Mouse (Mus musculus) ovary, postnatal 36 days (tissue): ENCODE data around the gene Tvp23b.
A peak's percentile ranks its signal among the peaks of the same experiment; 100 is the strongest.

ENCODE experiments used
- DNase-seq: peaks from one replicate; pipeline ENCODE4 v3.0.0; 2022; ENCODE audit warnings: low spot score, mixed read lengths

Tvp23b gene

GRCm38 (mm10) chr11:62891763-62892162 is 12.5 kb downstream of the Tvp23b start:
- DNase-seq: no peak

GRCm38 (mm10) chr11:62901699-62902323 is 22.6 kb downstream of the Tvp23b start:
- DNase-seq: no peak

GRCm38 (mm10) chr11:62903871-62904495 is 24.7 kb downstream of the Tvp23b start:
- DNase-seq: no peak

- no peak for DNase-seq
Observed at GRCm38 (mm10) chr11:62909720-62910306, 30.6 kb downstream of the Tvp23b start.

- no peak for DNase-seq
Observed at GRCm38 (mm10) chr11:62911362-62911761, 32.1 kb downstream of the Tvp23b start.

- DNase-seq: no peak
Observed at GRCm38 (mm10) chr11:62913141-62913540, 33.9 kb downstream of the Tvp23b start.

GRCm38 (mm10) chr11:62914532-62914931 is 35.3 kb downstream of the Tvp23b start:
- no peak for DNase-seq

GRCm38 (mm10) chr11:62915486-62915885 is 36.2 kb downstream of the Tvp23b start:
- no peak for DNase-seq

- no peak for DNase-seq
Observed at GRCm38 (mm10) chr11:62916765-62917164, 37.5 kb downstream of the Tvp23b start.

GRCm38 (mm10) chr11:62919946-62920742 is 40.9 kb downstream of the Tvp23b start:
- DNase-seq: no peak

GRCm38 (mm10) chr11:62920743-62921050 is 41.4 kb downstream of the Tvp23b start:
- DNase-seq: no peak

- DNase-seq: peak; percentile 92
Observed at GRCm38 (mm10) chr11:62921052-62921977, 42.1 kb downstream of the Tvp23b start.

- DNase-seq: no peak
Observed at GRCm38 (mm10) chr11:62924091-62924761, 45.0 kb downstream of the Tvp23b start.

GRCm38 (mm10) chr11:62929799-62930198 is 50.5 kb downstream of the Tvp23b start:
- no peak for DNase-seq

GRCm38 (mm10) chr11:62930574-62930973 is 51.3 kb downstream of the Tvp23b start:
- DNase-seq: no peak

- DNase-seq: no peak
Observed at GRCm38 (mm10) chr11:62931141-62931540, 51.9 kb downstream of the Tvp23b start.

- no peak for DNase-seq
Observed at GRCm38 (mm10) chr11:62933099-62933498, 53.8 kb downstream of the Tvp23b start.

GRCm38 (mm10) chr11:62934795-62935514 is 55.7 kb downstream of the Tvp23b start:
- DNase-seq: no peak

GRCm38 (mm10) chr11:62937986-62938385 is 58.7 kb downstream of the Tvp23b start:
- no peak for DNase-seq

- no peak for DNase-seq
Observed at GRCm38 (mm10) chr11:62938921-62939320, 59.7 kb downstream of the Tvp23b start.

GRCm38 (mm10) chr11:62940176-62940575 is 60.9 kb downstream of the Tvp23b start:
- DNase-seq: no peak
